Mouse (Mus musculus): ENCODE results near the gene Aff4.

- TF ChIP-seq POLR2A (IDR thresholded peaks at IDR 0.05; ENCODE audit: insufficient read depth, low read depth, low read length): no peak
- TF ChIP-seq CTCF (IDR thresholded peaks at IDR 0.05; ENCODE audit: insufficient read depth, low read depth, low read length): no peak
Measured at GRCm38 (mm10) chr11:53393856-53394255, 43.2 kb downstream of the Aff4 start.

Measured in olfactory bulb, adult 2 months (tissue).